Mouse (Mus musculus): Measurements from ENCODE around the gene Ltbp4.

Gene Ltbp4

GRCm38 (mm10) chr7:27258205-27258899, 79.1 kb downstream of the Ltbp4 start, which contains the start of gene Numbl:
Gene Numbl (plus strand): TSS chr7:27258433.
- DNase-seq (ENCODE audit: low read depth, low spot score), result peak; percentile 83

- no peak for DNase-seq (ENCODE audit: low read depth, low spot score)
Observed at GRCm38 (mm10) chr7:27257852-27258204, 79.7 kb downstream of the Ltbp4 start.

- peak; percentile 78 for DNase-seq (ENCODE audit: low read depth, low spot score)
Observed at GRCm38 (mm10) chr7:27257046-27257851, 80.2 kb downstream of the Ltbp4 start.

- DNase-seq (ENCODE audit: low read depth, low spot score), result no peak
Observed at GRCm38 (mm10) chr7:27255721-27256120, 81.8 kb downstream of the Ltbp4 start.

All from telencephalon, adult 2 months (tissue).